18 mouse cellular contexts compared by ENCODE assay signal in the genomic region with DNA sequence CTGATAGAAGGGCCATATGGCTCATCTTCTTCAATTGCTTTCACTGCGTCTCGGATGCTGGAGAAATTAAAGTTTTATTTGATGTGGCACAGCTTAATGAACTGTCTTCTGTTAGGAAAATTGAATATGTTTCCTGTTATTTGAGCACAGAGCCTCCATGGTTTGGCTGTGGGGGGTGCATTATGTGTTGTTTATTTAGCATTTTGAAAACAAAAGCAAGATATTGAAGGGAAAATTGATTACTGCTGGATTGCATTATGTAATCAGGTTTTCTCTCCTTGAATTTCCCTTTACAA.
DNase-seq lines count a peak whose midpoint lies in the region; ATAC-seq and TF ChIP-seq lines count a peak whose summit lies in the region.
"Had no signal": no experiment of that assay in that cellular context is flagged by ENCODE, and none has a peak within 500 bp of the region (broad histone marks: within the 10 kb centered on the region; RNA-seq: fewer than 3 reads in every experiment).

No protein-coding gene starts in this region.

- no peak for ATAC-seq in lung, embryonic 14.5 days (ENCODE audit: insufficient read depth)
- no peak for ATAC-seq in intestine, embryonic 16.5 days
- ATAC-seq in midbrain, postnatal 0 days (ENCODE audit: low FRiP score): no peak

- no peaks in the 10 kb centered on the region for H3K9me3 ChIP-seq in lung, embryonic 14.5 days (ENCODE audit: low read depth, low read length)
- H3K9me3 ChIP-seq in intestine, embryonic 16.5 days (ENCODE audit: control insufficient read depth, low read length): no peaks in the 10 kb centered on the region
- H3K9me3 ChIP-seq in midbrain, postnatal 0 days (ENCODE audit: low read length): no peaks in the 10 kb centered on the region
- H3K9me3 ChIP-seq: embryonic facial prominence, embryonic 12.5 days; heart, embryonic 12.5 days; megakaryocyte, embryonic 14.5 days had no signal

- H3K27me3 ChIP-seq in lung, embryonic 14.5 days (ENCODE audit: insufficient read depth, low read length): no peaks in the 10 kb centered on the region
- no peaks in the 10 kb centered on the region for H3K27me3 ChIP-seq in intestine, embryonic 16.5 days (replicated peaks; ENCODE audit: control insufficient read depth, insufficient read depth, low read length)
- H3K27me3 ChIP-seq in midbrain, postnatal 0 days (ENCODE audit: insufficient read depth, low read length): no peaks in the 10 kb centered on the region
- H3K27me3 ChIP-seq: embryonic facial prominence, embryonic 12.5 days; heart, embryonic 12.5 days had no signal

- H3K9ac ChIP-seq in lung, embryonic 14.5 days: no peak overlapping the region
- H3K9ac ChIP-seq in intestine, embryonic 16.5 days (ENCODE audit: low read depth, low read length): no peak overlapping the region
- H3K9ac ChIP-seq in midbrain, postnatal 0 days (replicated peaks; ENCODE audit: low read length, poor library complexity, severe bottlenecking): no peak overlapping the region
- H3K9ac ChIP-seq: embryonic facial prominence, embryonic 12.5 days; heart, embryonic 12.5 days had no signal

- peak overlapping the region; percentile 23; the same call in 1 of the 2 replicates for H3K4me2 ChIP-seq in lung, embryonic 14.5 days
- H3K4me2 ChIP-seq in intestine, embryonic 16.5 days (ENCODE audit: low read depth, low read length): peak overlapping the region; percentile 17; the same call in 1 of the 2 replicates
- no peak overlapping the region for H3K4me2 ChIP-seq in midbrain, postnatal 0 days (ENCODE audit: low read depth, low read length, poor library complexity, severe bottlenecking)
- H3K4me2 ChIP-seq: embryonic facial prominence, embryonic 12.5 days; heart, embryonic 12.5 days had no signal

- WGBS in lung, embryonic 14.5 days: 43% methylated on average over 2 of the region's 2 CpGs
- 45% methylated on average over 2 of the region's 2 CpGs for WGBS in intestine, embryonic 16.5 days
- 63% methylated on average over 2 of the region's 2 CpGs for WGBS in midbrain, postnatal 0 days

- peak overlapping the region; percentile 85; the same call in 1 of the 2 replicates for H3K27ac ChIP-seq in lung, embryonic 14.5 days (ENCODE audit: low read depth)
- H3K27ac ChIP-seq in intestine, embryonic 16.5 days (ENCODE audit: low read length): peak overlapping the region; percentile 75
- no peak overlapping the region for H3K27ac ChIP-seq in midbrain, postnatal 0 days (ENCODE audit: low read depth, low read length)
- H3K27ac ChIP-seq: embryonic facial prominence, embryonic 12.5 days had no signal

- no peak overlapping the region for H3K4me3 ChIP-seq in lung, embryonic 14.5 days (ENCODE audit: low read depth, low read length)
- no peak overlapping the region for H3K4me3 ChIP-seq in intestine, embryonic 16.5 days (ENCODE audit: low read length)
- H3K4me3 ChIP-seq in midbrain, postnatal 0 days (ENCODE audit: low read depth, low read length): no peak overlapping the region
- H3K4me3 ChIP-seq: embryonic facial prominence, embryonic 12.5 days; heart, embryonic 12.5 days; megakaryocyte, embryonic 14.5 days had no signal

- no peaks in the 10 kb centered on the region for H3K36me3 ChIP-seq in lung, embryonic 14.5 days (ENCODE audit: insufficient read depth)
- H3K36me3 ChIP-seq in intestine, embryonic 16.5 days (ENCODE audit: control insufficient read depth, insufficient read depth, low read length): no peaks in the 10 kb centered on the region
- no peaks in the 10 kb centered on the region for H3K36me3 ChIP-seq in midbrain, postnatal 0 days (ENCODE audit: insufficient read depth, low read length)
- H3K36me3 ChIP-seq: embryonic facial prominence, embryonic 12.5 days; heart, embryonic 12.5 days had no signal

- peaks cover 43% of the 10 kb centered on the region for H3K4me1 ChIP-seq in lung, embryonic 14.5 days (ENCODE audit: insufficient read depth)
- H3K4me1 ChIP-seq in intestine, embryonic 16.5 days (ENCODE audit: control insufficient read depth, insufficient read depth, low read length): peaks cover 39% of the 10 kb centered on the region
- H3K4me1 ChIP-seq in midbrain, postnatal 0 days (ENCODE audit: insufficient read depth, low read length): no peaks in the 10 kb centered on the region
- H3K4me1 ChIP-seq: megakaryocyte, embryonic 14.5 days had no signal

- no peak for TF ChIP-seq CTCF in lung, embryonic 14.5 days (IDR thresholded peaks at IDR 0.05; ENCODE audit: low read depth)
- TF ChIP-seq CTCF in midbrain, postnatal 0 days (IDR thresholded peaks at IDR 0.05): no peak

- DNase-seq in cerebellum, adult 9-10 months: peak; percentile 65
- DNase-seq in cerebellum, adult 11 months: no peak
- peak; percentile 66 for DNase-seq in lung, embryonic 14.5 days
- no peak for DNase-seq in lung, postnatal 4 days
- no peak for DNase-seq in thymus, postnatal 10 days (ENCODE audit: low spot score in 2 of 2)
- DNase-seq in midbrain, postnatal 0 days (ENCODE audit: low spot score): no peak
- DNase-seq in layer of hippocampus, adult 8-10 months (ENCODE audit: low spot score in 2 of 2): no peak
- DNase-seq: adrenal gland, postnatal 14 days; gastrocnemius, postnatal 14 days; heart, postnatal 36 days; kidney, postnatal 10 days; liver; right cerebral cortex, postnatal 4 days; thymus, postnatal 14 days had no signal

Comparison
In these comparisons a context has a peak if more than half of its experiments do, and no peak if none do; other contexts are left out.
1. DNase-seq: peak in cerebellum, adult 9-10 months (single experiment) and lung, embryonic 14.5 days (single experiment); none in cerebellum, adult 11 months (single experiment), lung, postnatal 4 days (0 of 2), thymus, postnatal 10 days (0 of 2), midbrain, postnatal 0 days (single experiment) and layer of hippocampus, adult 8-10 months (0 of 2).